Mouse (Mus musculus): ENCODE results near the gene Epb42. TPM values are rescaled to one million over a fixed set of nuclear protein-coding genes. Genes with fewer than 3 reads are reported as not detected.
"Not testable (repeated sequence)": the region's sequence is repeated elsewhere in the genome, so short reads cannot be mapped to it uniquely, and the experiment has no call there.

The Epb42 gene
- polyA plus RNA-seq, 1 experiment from 2014 or later, result 5.5 TPM

GRCm38 (mm10) chr2:120976990-120977925 is 59.6 kb downstream of the Epb42 start, which contains the start of gene Tmem62:
Gene Tmem62 (plus strand): TSS chr2:120977017.
- Histone ChIP-seq H3K36me3 (ENCODE audit: control insufficient read depth, insufficient read depth, low read length) (no peaks in the 10 kb centered on the region), H3K4me3 (ENCODE audit: low read depth, low read length) (peak within 1 kb of the TSS; percentile 73), H3K27ac (ENCODE audit: low read depth, low read length) (peak within 1 kb of the TSS; percentile 60; the same call in 1 of the 2 replicates), H3K27me3 (ENCODE audit: control insufficient read depth, insufficient read depth, low read length) (no peaks in the 10 kb centered on the region), H3K4me1 (ENCODE audit: control insufficient read depth, insufficient read depth, low read length) (no peaks in the 10 kb centered on the region), H3K4me2 (peak within 1 kb of the TSS; percentile 95), H3K9ac (ENCODE audit: low read length) (peak within 1 kb of the TSS; percentile 87), H3K9me3 (ENCODE audit: control insufficient read depth, low read length) (no peaks in the 10 kb centered on the region)
- peak; percentile 84 for ATAC-seq (ENCODE audit: low FRiP score)
- peak; percentile 96 for DNase-seq (ENCODE audit: low spot score, missing footprints)
- WGBS, result 2% methylated on average over 71 of the region's 71 CpGs

DNA sequence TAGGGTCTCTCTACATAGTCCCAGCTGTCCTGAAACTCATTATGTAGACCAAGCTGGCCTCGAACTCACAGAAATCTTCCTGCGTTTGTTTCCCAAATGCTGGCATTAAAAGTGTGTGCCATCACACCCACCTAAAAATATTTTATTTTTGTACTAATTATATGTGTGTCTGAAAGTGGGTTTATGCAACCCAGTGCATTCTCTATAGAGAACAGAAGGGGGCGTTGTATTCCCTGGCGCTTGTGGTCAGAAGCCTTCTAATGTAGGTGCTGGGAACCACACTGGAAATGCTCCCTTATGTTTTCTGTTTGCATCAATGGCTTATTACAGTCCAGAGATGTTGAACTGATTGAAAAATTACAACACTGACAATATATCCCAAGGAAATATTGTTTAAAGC is 60.6 kb downstream of the Epb42 start:
- 50% methylated on average over 4 of the region's 4 CpGs for WGBS
- H3K4me1 ChIP-seq (ENCODE audit: control insufficient read depth, insufficient read depth, low read length), result no peaks in the 10 kb centered on the region
- no peak overlapping the region for H3K4me3 ChIP-seq (ENCODE audit: low read depth, low read length)
- no peak overlapping the region for H3K27ac ChIP-seq (ENCODE audit: low read depth, low read length)
- no peak for DNase-seq (ENCODE audit: low spot score, missing footprints)
- H3K4me2 ChIP-seq, result no peak overlapping the region; the same call in 1 of the 2 replicates
- H3K9me3 ChIP-seq (ENCODE audit: control insufficient read depth, low read length), result no peaks in the 10 kb centered on the region
- H3K9ac ChIP-seq (ENCODE audit: low read length), result no peak overlapping the region
- no peak for ATAC-seq (ENCODE audit: low FRiP score)
- H3K36me3 ChIP-seq (ENCODE audit: control insufficient read depth, insufficient read depth, low read length), result no peaks in the 10 kb centered on the region
- no peaks in the 10 kb centered on the region for H3K27me3 ChIP-seq (ENCODE audit: control insufficient read depth, insufficient read depth, low read length)

DNA sequence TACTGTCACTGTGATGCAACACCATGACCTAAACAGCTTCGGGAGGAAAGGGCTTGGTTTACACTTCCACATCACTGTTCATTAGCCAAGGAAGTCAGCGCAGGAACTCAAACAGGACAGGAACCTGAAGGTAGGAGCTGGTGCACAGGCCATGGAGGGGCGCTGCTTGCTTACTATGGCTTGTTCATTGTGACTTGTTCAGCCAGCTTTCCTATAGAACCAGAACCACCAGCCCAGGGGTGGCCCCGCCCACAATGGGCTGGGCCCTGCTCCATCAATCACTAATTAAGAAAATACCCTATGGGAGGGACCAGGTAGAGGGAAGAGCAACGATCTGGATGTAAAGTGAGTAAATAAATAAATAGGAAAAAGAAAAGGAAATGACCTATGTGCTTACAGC is 63.9 kb downstream of the Epb42 start:
- no peak overlapping the region for H3K27ac ChIP-seq (ENCODE audit: low read depth, low read length)
- H3K9ac ChIP-seq (ENCODE audit: low read length), result no peak overlapping the region
- no peak for DNase-seq (ENCODE audit: low spot score, missing footprints)
- H3K27me3 ChIP-seq (ENCODE audit: control insufficient read depth, insufficient read depth, low read length), result no peaks in the 10 kb centered on the region
- H3K4me3 ChIP-seq (ENCODE audit: low read depth, low read length), result no peak overlapping the region
- WGBS, result 19% methylated on average over 5 of the region's 5 CpGs
- no peaks in the 10 kb centered on the region for H3K36me3 ChIP-seq (ENCODE audit: control insufficient read depth, insufficient read depth, low read length)
- no peak for ATAC-seq (ENCODE audit: low FRiP score)
- H3K4me2 ChIP-seq, result 0 out of 2 replicates have a peak overlapping the region, but pooled peaks have one; percentile 3
- H3K4me1 ChIP-seq (ENCODE audit: control insufficient read depth, insufficient read depth, low read length), result peaks cover 4% of the 10 kb centered on the region; the same call in 1 of the 2 replicates
- no peaks in the 10 kb centered on the region for H3K9me3 ChIP-seq (ENCODE audit: control insufficient read depth, low read length)

DNA sequence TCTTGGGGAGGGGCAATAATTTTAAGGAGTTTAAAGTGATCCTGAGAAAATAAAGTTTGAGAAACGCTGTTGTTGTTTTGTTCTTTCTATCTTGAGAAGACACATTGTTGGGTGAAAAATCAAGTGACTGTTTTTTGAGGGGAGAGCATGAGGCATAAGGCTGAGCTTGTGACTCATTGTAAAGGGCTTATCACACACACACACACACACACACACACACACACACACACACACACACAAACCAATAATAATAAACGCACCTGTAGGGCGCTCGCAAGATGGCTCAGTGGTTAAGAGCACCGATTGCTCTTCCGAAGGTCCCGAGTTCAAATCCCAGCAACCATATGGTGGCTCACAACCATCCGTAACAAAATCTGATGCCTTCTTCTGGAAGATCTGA is 64.6 kb downstream of the Epb42 start:
- H3K4me2 ChIP-seq; DNase-seq (ENCODE audit: low spot score, missing footprints); H3K9me3 ChIP-seq (ENCODE audit: control insufficient read depth, low read length); H3K27me3 ChIP-seq (ENCODE audit: control insufficient read depth, insufficient read depth, low read length); H3K4me1 ChIP-seq (ENCODE audit: control insufficient read depth, insufficient read depth, low read length); H3K9ac ChIP-seq (ENCODE audit: low read length); H3K36me3 ChIP-seq (ENCODE audit: control insufficient read depth, insufficient read depth, low read length); ATAC-seq (ENCODE audit: low FRiP score); H3K27ac ChIP-seq (ENCODE audit: low read depth, low read length); H3K4me3 ChIP-seq (ENCODE audit: low read depth, low read length): not testable (repeated sequence)
- 96% methylated on average over 8 of the region's 8 CpGs for WGBS

DNA sequence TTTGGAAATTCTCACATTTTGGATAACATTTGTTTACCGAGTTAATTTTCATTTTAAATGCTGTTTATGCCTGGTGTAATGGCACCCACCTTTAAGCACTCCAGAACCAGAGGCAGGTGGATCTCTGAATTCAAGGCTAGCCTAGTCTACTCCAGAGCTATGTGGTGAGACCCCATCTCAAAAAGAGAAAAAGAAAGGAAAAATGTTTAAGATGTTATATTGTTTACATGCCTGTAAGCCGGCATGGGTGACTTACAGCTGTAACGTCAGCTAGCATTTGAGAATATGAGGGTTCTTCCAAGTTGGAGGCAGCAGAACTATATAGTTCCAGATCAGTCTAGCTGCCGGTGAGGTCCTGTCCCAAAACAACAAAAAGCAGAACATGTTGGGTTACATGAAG is 65.1 kb downstream of the Epb42 start:
- H3K27me3 ChIP-seq (ENCODE audit: control insufficient read depth, insufficient read depth, low read length), result no peaks in the 10 kb centered on the region
- H3K9ac ChIP-seq (ENCODE audit: low read length), result no peak overlapping the region
- no peak for DNase-seq (ENCODE audit: low spot score, missing footprints)
- WGBS, result 92% methylated on average over 4 of the region's 4 CpGs
- H3K27ac ChIP-seq (ENCODE audit: low read depth, low read length), result no peak overlapping the region
- H3K4me1 ChIP-seq (ENCODE audit: control insufficient read depth, insufficient read depth, low read length), result peaks cover 4% of the 10 kb centered on the region; the same call in 1 of the 2 replicates
- no peaks in the 10 kb centered on the region for H3K9me3 ChIP-seq (ENCODE audit: control insufficient read depth, low read length)
- no peaks in the 10 kb centered on the region for H3K36me3 ChIP-seq (ENCODE audit: control insufficient read depth, insufficient read depth, low read length)
- H3K4me3 ChIP-seq (ENCODE audit: low read depth, low read length), result no peak overlapping the region
- no peak for ATAC-seq (ENCODE audit: low FRiP score)
- no peak overlapping the region for H3K4me2 ChIP-seq

DNA sequence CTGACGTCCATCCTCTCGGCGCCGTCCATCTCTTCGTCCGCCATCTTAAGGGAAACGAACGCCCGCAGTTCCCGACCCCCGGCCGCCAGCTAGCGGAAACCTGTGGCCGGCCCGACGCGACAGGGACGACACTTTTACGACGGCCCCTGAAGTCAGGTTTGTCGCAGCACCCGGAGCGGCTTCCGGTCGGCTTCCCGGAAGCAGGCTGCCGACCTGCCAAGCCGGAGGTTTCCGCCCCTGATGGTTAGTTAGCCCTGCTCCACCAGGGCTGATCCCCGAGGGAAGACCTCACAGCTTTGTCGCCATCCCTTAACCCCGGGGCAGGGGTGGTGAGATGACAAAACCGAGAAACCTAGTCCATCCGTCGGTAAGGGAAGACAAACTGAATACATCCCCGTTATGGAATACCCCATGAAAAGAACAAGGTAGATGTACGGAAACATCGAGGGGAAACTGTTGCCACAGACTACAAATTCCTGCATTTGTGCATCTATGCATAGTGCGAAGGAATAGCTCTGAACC is 66.3 kb downstream of the Epb42 start, which contains the start of gene Ubr1:
Gene Ubr1 (minus strand): TSS at position 157 of the 522 bp plus-strand sequence.
- Histone ChIP-seq H3K4me2 (peak within 1 kb of the TSS; percentile 61), H3K27me3 (ENCODE audit: control insufficient read depth, insufficient read depth, low read length) (no peaks in the 10 kb centered on the region), H3K9me3 (ENCODE audit: control insufficient read depth, low read length) (no peaks in the 10 kb centered on the region), H3K4me3 (ENCODE audit: low read depth, low read length) (peak within 1 kb of the TSS; percentile 81), H3K4me1 (ENCODE audit: control insufficient read depth, insufficient read depth, low read length) (peaks cover 4% of the 10 kb centered on the region; the same call in 1 of the 2 replicates), H3K9ac (ENCODE audit: low read length) (peak within 1 kb of the TSS; percentile 88), H3K36me3 (ENCODE audit: control insufficient read depth, insufficient read depth, low read length) (no peaks in the 10 kb centered on the region), H3K27ac (ENCODE audit: low read depth, low read length) (peak within 1 kb of the TSS; percentile 68)
- peak; percentile 89 for ATAC-seq (ENCODE audit: low FRiP score)
- no peak for DNase-seq (ENCODE audit: low spot score, missing footprints)
- under 1% methylated on average over 39 of the region's 39 CpGs for WGBS

DNA sequence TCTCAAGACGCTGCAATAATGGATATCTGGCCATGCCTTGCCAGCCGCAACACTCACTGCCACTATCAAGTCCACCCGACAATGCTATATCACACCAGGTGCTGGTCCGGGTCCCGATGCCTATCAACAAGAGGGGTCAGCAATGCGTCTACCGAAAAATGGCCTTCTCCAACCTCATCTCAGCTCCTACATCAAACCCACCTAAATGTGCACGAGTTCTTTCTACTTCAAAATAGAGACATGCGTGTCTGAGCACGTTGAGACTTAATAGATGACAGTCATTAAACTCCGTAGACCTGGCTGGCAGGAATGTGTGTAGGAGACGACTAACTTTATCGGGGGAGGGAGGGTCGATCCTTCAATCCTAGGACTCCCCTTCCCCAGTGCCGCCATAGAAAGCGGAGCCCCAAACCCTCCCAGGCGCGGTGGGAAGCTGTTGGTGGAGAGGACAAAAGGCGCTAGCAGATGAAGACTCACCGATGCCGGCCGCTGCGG is 66.8 kb downstream of the Epb42 start:
- Histone ChIP-seq H3K4me3 (ENCODE audit: low read depth, low read length) (peak overlapping the region; percentile 81), H3K36me3 (ENCODE audit: control insufficient read depth, insufficient read depth, low read length) (no peaks in the 10 kb centered on the region), H3K9ac (ENCODE audit: low read length) (peak overlapping the region; percentile 88), H3K27me3 (ENCODE audit: control insufficient read depth, insufficient read depth, low read length) (no peaks in the 10 kb centered on the region), H3K4me2 (peak overlapping the region; percentile 61), H3K27ac (ENCODE audit: low read depth, low read length) (peak overlapping the region; percentile 68), H3K4me1 (ENCODE audit: control insufficient read depth, insufficient read depth, low read length) (peaks cover 4% of the 10 kb centered on the region; the same call in 1 of the 2 replicates), H3K9me3 (ENCODE audit: control insufficient read depth, low read length) (no peaks in the 10 kb centered on the region)
- 1% methylated on average over 23 of the region's 23 CpGs for WGBS
- peak; percentile 65 for ATAC-seq (ENCODE audit: low FRiP score)
- peak; percentile 97 for DNase-seq (ENCODE audit: low spot score, missing footprints)

Data from midbrain, embryonic 11.5 days (tissue).